Mouse (Mus musculus) intestine, embryonic 15.5 days (tissue): ENCODE results near the gene Ppp4r1. TPM values are rescaled to one million over a fixed set of nuclear protein-coding genes. Genes with fewer than 3 reads are reported as not detected.
A peak's percentile ranks its signal among the peaks of the same experiment; 100 is the strongest.

Experiments
- ATAC-seq: fragments of 200-750 bp; cut with Nextera tagmentation; 2 replicates; pipeline ENCODE4 v1.8.0; 2017; ENCODE audit warnings: moderate TSS enrichment, moderate library complexity
- H3K27ac ChIP-seq: fragments of 300-500 bp; sonication (generic); 2 replicates; pipeline ENCODE4 v1.5.1; 2015; ENCODE audit warnings: mild to moderate bottlenecking, inconsistent platforms
- H3K27me3 ChIP-seq: fragments of 300-500 bp; sonication (generic); replicated peaks from 2 replicates; pipeline ENCODE4 v1.6.1; 2015; ENCODE audit warnings: inconsistent platforms
- H3K36me3 ChIP-seq: fragments of 300-500 bp; sonication (generic); 2 replicates; pipeline ENCODE4 v1.6.1; 2015; ENCODE audit warnings: inconsistent platforms
- H3K4me1 ChIP-seq: fragments of 300-500 bp; sonication (generic); replicated peaks from 2 replicates; pipeline ENCODE4 v1.6.1; 2015; ENCODE audit warnings: inconsistent platforms
- H3K4me2 ChIP-seq: fragments of 300-500 bp; sonication (generic); replicated peaks from 2 replicates; pipeline ENCODE4 v1.6.1; 2015; ENCODE audit warnings: mild to moderate bottlenecking, inconsistent platforms
- H3K4me3 ChIP-seq: fragments of 300-500 bp; sonication (generic); replicated peaks from 2 replicates; pipeline ENCODE4 v1.5.1; 2015; ENCODE audit warnings: inconsistent platforms
- H3K9ac ChIP-seq: fragments of 300-500 bp; sonication (generic); 2 replicates; pipeline ENCODE4 v1.6.1; 2015; ENCODE audit warnings: inconsistent platforms
- H3K9me3 ChIP-seq: fragments of 300-500 bp; sonication (generic); 2 replicates; pipeline ENCODE4 v1.6.1; 2016; ENCODE audit warnings: inconsistent platforms
- WGBS: fragments of 180-500 bp; shearing (Covaris S2); methylation state at CpG from one replicate; pipeline ENCODE4 v1.1.7; 2015; 5-methylcytosine and 5-hydroxymethylcytosine counted together
- polyA plus RNA-seq: library from polyadenylated mRNA; unstranded; fragments of >200 nt; fragmentation: Nextera tagmentation; extraction: Ambion mirVana; gene quantifications from 2 replicates; pipeline ENCODE4 v1.2.1, GENCODE M21; 2015

Ppp4r1 gene
- polyA plus RNA-seq, 1 experiment from 2014 or later: 35.1 TPM

DNA sequence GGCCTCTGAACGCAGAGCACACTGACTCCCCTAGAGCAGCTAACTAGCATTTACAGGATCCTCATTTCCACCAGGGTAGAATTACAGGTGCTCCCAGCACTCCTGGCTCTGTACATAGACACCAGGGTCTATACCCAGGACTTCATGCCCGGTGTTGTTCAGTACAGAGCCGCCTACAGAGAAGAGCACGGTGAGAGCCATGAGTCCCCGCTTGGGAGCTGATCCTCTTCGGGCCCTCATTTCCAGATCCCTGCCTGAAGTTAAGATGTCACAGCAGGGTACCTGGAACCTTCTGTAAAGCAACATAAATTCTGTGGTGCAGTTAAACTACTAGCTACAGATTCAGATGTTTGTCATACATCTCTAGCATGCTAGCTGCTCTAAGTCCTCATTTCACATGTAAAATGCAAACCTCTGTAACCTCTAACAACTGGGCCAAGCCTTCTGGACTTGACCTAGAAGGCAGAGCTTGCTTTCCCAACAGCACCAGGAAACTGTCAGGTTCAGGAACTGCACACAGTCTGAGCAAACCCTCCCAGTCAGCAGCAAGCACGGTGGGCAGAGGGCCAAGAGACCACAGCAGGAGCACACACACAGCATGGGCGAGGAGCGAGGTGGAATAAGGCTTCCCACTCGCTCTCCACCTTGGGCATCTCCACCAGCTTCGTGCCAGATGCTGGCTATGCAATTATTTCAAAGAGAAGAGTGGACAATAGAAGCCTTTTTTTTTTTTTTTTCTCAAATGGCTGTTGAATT, 65.5 kb downstream of the Ppp4r1 start:
- no peaks in the 10 kb centered on the region for H3K4me1 ChIP-seq
- ATAC-seq: no peak
- no peak overlapping the region for H3K4me2 ChIP-seq
- peaks cover 25% of the 10 kb centered on the region; the same call in 1 of the 2 replicates for H3K36me3 ChIP-seq
- no peaks in the 10 kb centered on the region for H3K27me3 ChIP-seq
- H3K9ac ChIP-seq: no peak overlapping the region
- WGBS: 87% methylated on average over 11 of the region's 11 CpGs
- no peak overlapping the region for H3K4me3 ChIP-seq
- no peaks in the 10 kb centered on the region for H3K9me3 ChIP-seq
- H3K27ac ChIP-seq: no peak overlapping the region

DNA sequence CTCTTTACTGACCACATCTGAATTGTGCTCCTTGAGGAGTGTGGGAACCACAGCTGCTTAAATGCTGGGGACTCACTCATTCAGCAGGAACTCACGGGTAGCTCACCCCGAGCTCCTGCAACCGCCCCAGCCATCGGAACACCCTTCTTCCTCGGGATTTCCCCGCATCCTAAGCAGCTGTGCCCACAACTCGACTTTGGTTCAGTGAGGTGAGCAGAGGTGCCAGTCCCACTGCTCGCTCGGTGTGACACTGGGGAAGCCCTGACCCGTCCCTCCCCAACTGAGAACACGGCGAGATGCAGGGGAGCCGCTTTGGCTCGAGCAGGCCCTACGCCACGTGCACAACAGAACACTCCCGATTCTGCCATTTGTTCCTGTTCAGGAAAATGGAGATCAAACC, 68.1 kb downstream of the Ppp4r1 start:
- Histone ChIP-seq H3K36me3 (peaks cover 25% of the 10 kb centered on the region), H3K4me3 (no peak overlapping the region), H3K27ac (no peak overlapping the region), H3K4me1 (no peaks in the 10 kb centered on the region), H3K4me2 (no peak overlapping the region), H3K9me3 (no peaks in the 10 kb centered on the region), H3K27me3 (no peaks in the 10 kb centered on the region), H3K9ac (no peak overlapping the region)
- WGBS: 92% methylated on average over 17 of the region's 17 CpGs
- ATAC-seq: no peak

DNA sequence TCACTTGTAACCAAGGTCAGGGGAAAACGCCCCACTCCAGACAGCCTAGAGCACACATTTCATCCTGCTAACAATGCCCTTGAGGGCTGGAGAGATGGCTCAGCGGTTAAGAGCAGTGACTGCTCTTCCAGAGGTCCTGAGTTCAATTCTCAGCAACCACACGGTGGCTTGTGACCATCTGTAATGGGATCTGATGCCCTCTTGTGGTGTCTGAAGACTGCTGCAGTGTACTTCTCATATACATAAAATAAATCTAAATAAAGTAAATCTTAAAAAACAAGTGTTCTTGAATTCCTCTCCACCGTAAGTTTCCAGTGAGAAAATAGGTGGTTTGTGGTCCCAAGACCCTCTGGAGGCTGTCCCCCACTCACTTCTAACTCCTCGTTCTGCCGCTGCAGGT, 69.4 kb downstream of the Ppp4r1 start:
- 92% methylated on average over 6 of the region's 6 CpGs for WGBS
- no peak overlapping the region for H3K4me3 ChIP-seq
- ATAC-seq: no peak
- H3K9me3 ChIP-seq: no peaks in the 10 kb centered on the region
- H3K27ac ChIP-seq: no peak overlapping the region
- H3K4me1 ChIP-seq: no peaks in the 10 kb centered on the region
- H3K27me3 ChIP-seq: no peaks in the 10 kb centered on the region
- no peak overlapping the region for H3K4me2 ChIP-seq
- H3K9ac ChIP-seq: no peak overlapping the region
- peaks cover 29% of the 10 kb centered on the region for H3K36me3 ChIP-seq

DNA sequence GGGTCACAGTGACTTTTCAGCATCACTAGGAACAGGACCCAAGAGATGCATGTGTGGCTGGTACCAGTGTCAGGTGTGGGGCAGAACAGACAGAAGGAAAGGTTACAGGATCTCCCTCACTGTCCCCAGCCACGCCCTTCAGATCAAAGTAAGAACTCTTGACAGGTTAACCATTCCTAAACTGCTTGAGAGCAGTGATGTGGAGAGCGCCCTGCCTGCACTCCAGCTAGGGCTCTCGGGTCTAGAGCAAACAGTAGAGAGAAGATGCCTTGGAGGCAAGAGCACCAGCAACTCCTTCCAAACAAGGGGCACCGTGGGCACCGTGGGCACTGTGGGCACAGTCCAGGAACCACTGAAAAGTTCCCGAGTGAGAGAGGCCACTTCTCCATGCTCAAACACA, 71.0 kb downstream of the Ppp4r1 start:
- no peaks in the 10 kb centered on the region for H3K27me3 ChIP-seq
- peaks cover 33% of the 10 kb centered on the region for H3K36me3 ChIP-seq
- no peak for ATAC-seq
- no peaks in the 10 kb centered on the region for H3K9me3 ChIP-seq
- H3K4me3 ChIP-seq: no peak overlapping the region
- H3K4me2 ChIP-seq: no peak overlapping the region
- WGBS: 89% methylated on average over 6 of the region's 6 CpGs
- no peak overlapping the region for H3K27ac ChIP-seq
- no peak overlapping the region for H3K9ac ChIP-seq
- H3K4me1 ChIP-seq: no peaks in the 10 kb centered on the region

DNA sequence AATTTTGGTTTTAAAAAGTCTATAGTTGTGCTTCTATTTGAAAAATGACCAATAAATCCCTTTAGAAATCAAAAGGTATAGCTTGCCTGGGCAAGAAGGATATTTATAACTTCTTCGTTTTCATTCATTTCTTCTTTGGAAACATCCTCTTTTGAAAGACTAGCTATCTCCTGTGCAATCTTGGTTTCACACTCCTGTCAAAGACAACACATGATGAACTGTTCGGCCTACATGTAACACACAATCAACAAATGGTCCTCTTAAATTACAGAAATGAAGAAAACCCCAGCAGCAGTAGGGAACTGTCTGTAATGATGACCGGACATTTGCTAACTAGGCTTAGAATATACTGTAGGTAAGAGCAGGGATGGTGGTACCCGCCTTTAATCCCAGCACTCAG, 71.6 kb downstream of the Ppp4r1 start:
- no peak for ATAC-seq
- Histone ChIP-seq H3K36me3 (peaks cover 33% of the 10 kb centered on the region), H3K9ac (no peak overlapping the region), H3K9me3 (no peaks in the 10 kb centered on the region), H3K4me1 (no peaks in the 10 kb centered on the region), H3K27me3 (no peaks in the 10 kb centered on the region), H3K4me2 (no peak overlapping the region), H3K4me3 (no peak overlapping the region), H3K27ac (no peak overlapping the region)
- WGBS: 92% methylated on average over 4 of the region's 4 CpGs

DNA sequence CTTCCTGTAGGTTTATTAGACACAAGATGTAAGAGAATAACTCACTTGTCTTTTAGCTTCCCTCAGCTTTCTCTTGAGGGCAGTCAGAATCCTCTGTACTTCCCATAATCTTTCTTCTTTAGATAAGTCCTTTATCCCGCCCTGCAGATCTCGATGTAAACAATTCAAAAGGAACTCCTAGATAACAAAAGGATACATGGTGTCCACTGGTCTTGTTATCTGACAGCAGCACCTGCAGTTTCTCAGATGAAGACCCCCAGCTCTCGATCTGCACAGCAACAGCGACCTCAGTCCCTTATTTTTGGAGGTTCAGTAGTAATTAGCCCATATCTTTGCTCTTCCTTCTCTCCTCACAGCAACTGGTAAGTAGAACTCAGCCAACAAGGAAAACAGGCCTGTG, 75.2 kb downstream of the Ppp4r1 start:
- no peak overlapping the region for H3K27ac ChIP-seq
- WGBS: 54% methylated on average over 4 of the region's 4 CpGs

DNA sequence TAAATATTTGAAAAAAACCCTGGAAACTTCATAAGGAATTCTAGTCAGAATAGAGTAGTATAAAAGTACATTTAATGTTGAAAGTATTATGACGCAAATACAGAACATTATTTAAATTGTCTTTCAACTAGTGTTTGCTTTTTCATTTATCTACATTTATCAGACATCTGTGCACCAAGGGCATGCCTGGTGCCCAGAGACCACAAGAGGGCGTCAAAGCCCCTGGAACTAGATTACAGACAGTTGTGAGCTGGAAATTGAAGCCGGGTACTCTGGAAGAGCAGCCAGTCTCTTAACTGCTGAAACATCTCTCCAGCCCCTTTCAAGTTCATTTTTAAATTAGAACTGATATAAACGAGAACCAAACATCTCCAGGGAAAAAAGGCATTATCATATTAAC, 80.2 kb downstream of the Ppp4r1 start:
- H3K36me3 ChIP-seq: peaks cover 4% of the 10 kb centered on the region; the same call in 1 of the 2 replicates
- H3K9ac ChIP-seq: no peak overlapping the region
- no peaks in the 10 kb centered on the region for H3K4me1 ChIP-seq
- H3K27me3 ChIP-seq: no peaks in the 10 kb centered on the region
- no peak overlapping the region for H3K4me2 ChIP-seq
- no peaks in the 10 kb centered on the region for H3K9me3 ChIP-seq
- no peak overlapping the region for H3K27ac ChIP-seq
- 55% methylated on average over 4 of the region's 4 CpGs for WGBS
- ATAC-seq: no peak
- H3K4me3 ChIP-seq: no peak overlapping the region

More for the DNA sequence above, 75.2 kb downstream of the Ppp4r1 start:
- Histone ChIP-seq H3K4me3 (no peak overlapping the region), H3K4me2 (no peak overlapping the region), H3K9me3 (no peaks in the 10 kb centered on the region), H3K36me3 (peaks cover 17% of the 10 kb centered on the region), H3K4me1 (no peaks in the 10 kb centered on the region), H3K27me3 (no peaks in the 10 kb centered on the region), H3K9ac (no peak overlapping the region)
- no peak for ATAC-seq

DNA sequence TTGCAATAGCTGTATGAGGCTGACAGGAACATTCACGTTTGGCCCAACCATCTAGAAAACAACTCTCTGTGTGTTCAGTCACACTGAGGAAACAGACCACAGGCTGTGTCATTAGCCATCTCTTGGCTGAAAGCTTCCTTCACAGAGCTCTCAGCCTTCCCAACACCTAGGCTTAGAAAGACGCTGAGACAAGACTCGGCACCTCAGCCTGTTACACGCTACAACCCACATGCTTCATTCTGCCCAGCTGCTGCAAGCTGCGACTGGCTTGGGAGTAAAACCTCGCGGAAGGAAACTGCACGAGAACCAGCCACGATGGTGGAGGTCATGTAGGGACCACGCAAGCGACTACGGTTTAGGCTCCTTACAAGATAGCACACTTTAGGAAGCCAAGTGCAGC, 81.5 kb downstream of the Ppp4r1 start:
- H3K27ac ChIP-seq: no peak overlapping the region
- no peak overlapping the region for H3K4me3 ChIP-seq
- no peak for ATAC-seq
- H3K4me1 ChIP-seq: no peaks in the 10 kb centered on the region
- H3K9me3 ChIP-seq: no peaks in the 10 kb centered on the region
- H3K9ac ChIP-seq: no peak overlapping the region
- no peaks in the 10 kb centered on the region for H3K27me3 ChIP-seq
- no peak overlapping the region for H3K4me2 ChIP-seq
- 95% methylated on average over 12 of the region's 12 CpGs for WGBS
- H3K36me3 ChIP-seq: peaks cover 4% of the 10 kb centered on the region; the same call in 1 of the 2 replicates

DNA sequence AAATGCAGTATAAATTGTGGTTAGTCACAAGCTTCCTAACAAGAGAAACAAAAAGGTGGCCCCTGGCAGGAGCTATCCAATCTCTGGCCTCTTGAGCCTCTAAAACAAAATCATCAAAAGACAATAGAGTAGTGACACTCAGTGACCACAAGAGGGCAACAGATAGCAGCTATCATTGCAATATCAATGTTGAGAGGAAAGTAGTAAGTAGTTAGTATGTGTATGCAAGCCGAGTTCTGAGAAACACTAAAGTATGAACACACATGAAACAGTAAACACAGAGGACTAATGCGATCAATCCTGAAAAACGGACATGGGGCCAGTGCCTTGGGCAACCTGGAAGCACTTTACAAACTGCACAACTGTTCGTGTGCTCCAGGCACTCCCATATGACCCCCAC, 82.4 kb downstream of the Ppp4r1 start:
- Histone ChIP-seq H3K4me2 (no peak overlapping the region), H3K9me3 (no peaks in the 10 kb centered on the region), H3K27ac (no peak overlapping the region), H3K36me3 (no peaks in the 10 kb centered on the region), H3K9ac (no peak overlapping the region), H3K4me1 (no peaks in the 10 kb centered on the region), H3K27me3 (no peaks in the 10 kb centered on the region), H3K4me3 (no peak overlapping the region)
- 32% methylated on average over 4 of the region's 4 CpGs for WGBS
- ATAC-seq: peak; percentile 52; the same call in 1 of the 2 replicates

DNA sequence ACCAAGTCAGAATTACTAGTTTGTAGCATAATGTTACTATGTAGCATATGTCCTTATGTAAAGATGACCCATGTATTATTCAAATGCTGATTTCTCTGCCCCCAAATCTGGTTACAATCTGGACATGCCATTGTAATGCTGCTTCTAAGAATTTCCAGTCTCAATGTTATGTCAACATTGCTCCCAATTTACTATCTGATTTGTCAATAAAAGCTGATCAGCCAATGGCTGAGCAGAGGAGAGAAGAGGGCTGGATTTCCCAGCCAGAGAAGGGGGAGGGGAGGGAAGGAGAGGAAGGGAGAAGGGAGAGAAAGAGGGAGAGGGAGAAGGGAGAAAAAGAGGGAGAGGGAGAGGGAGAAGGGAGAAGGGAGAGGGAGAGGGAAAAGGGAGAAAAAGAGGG, 82.9 kb downstream of the Ppp4r1 start:
- Histone ChIP-seq H3K27me3 (no peaks in the 10 kb centered on the region), H3K4me2 (no peak overlapping the region), H3K4me1 (no peaks in the 10 kb centered on the region), H3K36me3 (no peaks in the 10 kb centered on the region), H3K9me3 (no peaks in the 10 kb centered on the region), H3K27ac (no peak overlapping the region), H3K4me3 (no peak overlapping the region), H3K9ac (no peak overlapping the region)
- no peak for ATAC-seq

DNA sequence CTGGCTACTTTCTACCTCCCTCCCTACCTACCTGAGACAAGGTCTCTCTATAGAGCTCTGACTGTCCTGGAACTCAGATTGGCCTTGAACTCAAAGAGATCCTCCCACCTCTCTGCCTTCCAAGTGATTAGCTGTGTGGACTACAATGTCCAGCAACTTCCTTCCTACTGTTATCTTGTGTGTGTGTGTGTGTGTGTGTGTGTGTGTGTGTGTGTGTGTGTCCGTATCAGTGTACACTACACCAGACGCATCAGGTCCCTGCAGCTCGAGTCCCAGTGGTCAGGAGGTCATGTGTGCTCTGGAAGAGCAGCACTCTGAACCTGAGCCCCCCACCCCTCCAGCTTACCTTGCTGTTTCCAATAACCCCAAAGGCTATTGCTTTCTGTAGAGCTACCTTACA, 83.8 kb downstream of the Ppp4r1 start:
- no peaks in the 10 kb centered on the region for H3K4me1 ChIP-seq
- no peak overlapping the region for H3K4me3 ChIP-seq
- H3K27ac ChIP-seq: no peak overlapping the region
- H3K36me3 ChIP-seq: no peaks in the 10 kb centered on the region
- no peaks in the 10 kb centered on the region for H3K27me3 ChIP-seq
- no peaks in the 10 kb centered on the region for H3K9me3 ChIP-seq
- no peak overlapping the region for H3K4me2 ChIP-seq
- no peak overlapping the region for H3K9ac ChIP-seq
- WGBS: 50% methylated on average over 3 of the region's 3 CpGs
- no peak for ATAC-seq

DNA sequence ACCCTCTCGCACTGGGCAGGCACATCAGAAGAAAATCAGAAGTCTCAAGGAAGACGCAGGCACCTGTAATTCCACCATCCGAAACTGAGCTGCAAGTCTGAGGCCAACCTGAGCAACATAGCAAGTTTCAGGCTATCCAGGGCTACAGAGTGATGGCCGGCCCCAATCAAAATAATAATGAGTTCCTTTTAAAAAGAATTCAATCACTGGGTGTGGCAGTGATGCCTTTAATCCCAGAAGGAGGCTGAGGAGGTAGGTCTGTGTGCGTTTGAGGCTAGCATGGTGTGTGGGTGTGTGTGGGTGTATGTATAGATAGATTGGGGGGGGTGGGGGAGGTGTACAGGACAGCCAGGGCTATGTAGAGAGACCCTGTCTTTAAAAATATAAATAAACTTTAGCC, 85.6 kb downstream of the Ppp4r1 start:
- Histone ChIP-seq H3K9me3 (no peaks in the 10 kb centered on the region), H3K4me1 (0 out of 2 replicates have a peak, but pooled peaks cover 2% of the 10 kb centered on the region), H3K27me3 (no peaks in the 10 kb centered on the region), H3K9ac (no peak overlapping the region), H3K36me3 (no peaks in the 10 kb centered on the region), H3K4me2 (no peak overlapping the region), H3K4me3 (no peak overlapping the region), H3K27ac (no peak overlapping the region)
- WGBS: 90% methylated on average over 5 of the region's 5 CpGs
- no peak for ATAC-seq

DNA sequence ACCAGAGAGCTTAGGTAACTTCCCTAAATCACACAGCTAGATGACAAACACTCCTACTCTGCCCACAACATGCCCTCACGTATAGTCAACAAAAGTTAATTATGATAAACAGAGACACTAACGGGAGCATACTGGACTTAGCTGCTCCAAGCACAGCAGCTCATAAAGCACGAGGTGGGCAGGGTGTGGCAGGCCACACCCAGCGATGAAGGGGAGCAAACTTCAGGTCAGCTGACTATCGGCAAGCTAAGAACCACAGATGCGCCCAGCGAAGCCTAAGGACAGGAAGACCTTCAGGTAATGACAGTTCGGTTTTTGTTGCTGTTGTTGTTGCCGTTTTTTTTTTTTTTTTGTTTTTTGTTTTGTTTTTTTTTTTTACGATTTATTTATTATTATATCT, 87.3 kb downstream of the Ppp4r1 start:
- no peak for ATAC-seq
- no peaks in the 10 kb centered on the region for H3K9me3 ChIP-seq
- H3K27ac ChIP-seq: no peak overlapping the region
- WGBS: 80% methylated on average over 10 of the region's 10 CpGs
- no peaks in the 10 kb centered on the region for H3K36me3 ChIP-seq
- H3K4me1 ChIP-seq: 0 out of 2 replicates have a peak, but pooled peaks cover 2% of the 10 kb centered on the region
- no peak overlapping the region for H3K4me2 ChIP-seq
- no peak overlapping the region for H3K9ac ChIP-seq
- no peaks in the 10 kb centered on the region for H3K27me3 ChIP-seq
- no peak overlapping the region for H3K4me3 ChIP-seq
